Mouse (Mus musculus) bone marrow, adult 2 months (tissue): ENCODE measurements around the gene Kcnip3. TPM values are rescaled to one million over a fixed set of nuclear protein-coding genes. Genes with fewer than 3 reads are reported as not detected.

Source experiments
- H3K27ac ChIP-seq: fragments of 200-500 bp; 2 replicates; pipeline ENCODE4 v1.5.1; 2012; ENCODE audit warnings: low read depth, mild to moderate bottlenecking, control low read depth, inconsistent platforms, low read length; ENCODE audit not compliant: control insufficient read depth, poor library complexity, insufficient read depth
- H3K4me1 ChIP-seq: fragments of 200-500 bp; 2 replicates; pipeline ENCODE4 v1.6.1; 2011; ENCODE audit warnings: low read length; ENCODE audit not compliant: control insufficient read depth, insufficient read depth
- H3K4me3 ChIP-seq: fragments of 200-500 bp; replicated peaks from 2 replicates; pipeline ENCODE3; 2011; ENCODE audit warnings: mild to moderate bottlenecking, low read depth, low read length, control low read depth; ENCODE audit not compliant: control insufficient read depth
- CTCF ChIP-seq: fragments of 200-500 bp; IDR thresholded peaks from 2 replicates; pipeline ENCODE4 v1.5.1; 2011; ENCODE audit warnings: low read length, control low read depth; ENCODE audit not compliant: control insufficient read depth, insufficient read depth
- POLR2A ChIP-seq: fragments of 200-500 bp; IDR thresholded peaks from 2 replicates; pipeline ENCODE4 v1.6.1; 2011; ENCODE audit warnings: low read depth, mild to moderate bottlenecking, control low read depth, low read length, borderline replicate concordance; ENCODE audit not compliant: control insufficient read depth
- WGBS: fragments of 180-500 bp; shearing (Covaris S2); methylation state at CpG from one replicate; pipeline ENCODE4 v1.1.7; 2018; 5-methylcytosine and 5-hydroxymethylcytosine counted together
- polyA plus RNA-seq: library from polyadenylated mRNA; stranded (reverse); fragments of >200 nt; gene quantifications from 2 replicates; pipeline ENCODE4 v1.2.4, GENCODE M21; 2011; ENCODE audit warnings: low replicate concordance; ENCODE audit not compliant: missing spikeins, insufficient read depth, insufficient read length

Gene Kcnip3
- polyA plus RNA-seq, 1 experiment = 1.5 TPM

GRCm38 (mm10) chr2:127511426-127511825 is 10.5 kb downstream of the Kcnip3 start:
- Histone ChIP-seq H3K4me3 (no peak overlapping the region), H3K4me1 (peaks cover 5% of the 10 kb centered on the region; the same call in 1 of the 2 replicates), H3K27ac (no peak overlapping the region)
- TF ChIP-seq POLR2A (no peak), CTCF (no peak)
- WGBS = 82% methylated on average over 4 of the region's 4 CpGs

GRCm38 (mm10) chr2:127507967-127508660 is 13.8 kb downstream of the Kcnip3 start:
- TF ChIP-seq POLR2A = no peak
- no peak for TF ChIP-seq CTCF
- WGBS = 51% methylated on average over 7 of the region's 7 CpGs
- Histone ChIP-seq H3K4me1 (peaks cover 5% of the 10 kb centered on the region; the same call in 1 of the 2 replicates), H3K4me3 (no peak overlapping the region), H3K27ac (no peak overlapping the region)

GRCm38 (mm10) chr2:127507077-127507774 is 14.7 kb downstream of the Kcnip3 start:
- Histone ChIP-seq H3K4me1 (peaks cover 5% of the 10 kb centered on the region; the same call in 1 of the 2 replicates), H3K27ac (peak overlapping the region; percentile 39; the same call in 1 of the 2 replicates), H3K4me3 (no peak overlapping the region)
- TF ChIP-seq POLR2A = 0 out of 2 replicates have a peak, but pooled peaks have one; percentile 8
- peak; percentile 98 for TF ChIP-seq CTCF
- 27% methylated on average over 7 of the region's 7 CpGs for WGBS

DNA sequence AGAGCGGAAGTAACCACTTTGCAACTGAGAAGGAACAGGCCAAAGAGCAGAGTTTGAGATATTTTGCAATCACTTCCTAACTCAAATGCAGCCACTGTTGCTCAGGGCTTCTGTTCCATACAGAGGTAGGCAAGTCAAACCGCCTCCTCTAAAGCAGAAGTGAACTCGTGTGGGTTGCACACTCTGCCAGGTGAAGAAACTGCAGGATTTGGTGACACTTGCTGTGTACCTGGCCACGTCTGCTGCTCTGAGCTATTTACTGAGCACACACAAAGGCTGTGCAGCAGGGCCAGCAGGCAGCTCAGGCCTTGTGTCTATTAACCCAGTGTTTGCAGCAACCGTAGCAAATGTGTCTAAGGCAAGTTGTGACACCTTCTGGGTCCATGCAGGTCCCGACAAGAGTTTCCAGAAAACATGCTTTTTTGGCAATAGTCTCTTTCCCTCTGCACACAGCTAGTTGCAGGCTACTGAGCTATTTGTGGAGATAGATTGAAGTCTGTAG is 15.7 kb downstream of the Kcnip3 start:
- Histone ChIP-seq H3K27ac (peak overlapping the region; percentile 64), H3K4me3 (no peak overlapping the region), H3K4me1 (peaks cover 5% of the 10 kb centered on the region; the same call in 1 of the 2 replicates)
- 23% methylated on average over 6 of the region's 6 CpGs for WGBS
- TF ChIP-seq POLR2A = no peak
- TF ChIP-seq CTCF = no peak

DNA sequence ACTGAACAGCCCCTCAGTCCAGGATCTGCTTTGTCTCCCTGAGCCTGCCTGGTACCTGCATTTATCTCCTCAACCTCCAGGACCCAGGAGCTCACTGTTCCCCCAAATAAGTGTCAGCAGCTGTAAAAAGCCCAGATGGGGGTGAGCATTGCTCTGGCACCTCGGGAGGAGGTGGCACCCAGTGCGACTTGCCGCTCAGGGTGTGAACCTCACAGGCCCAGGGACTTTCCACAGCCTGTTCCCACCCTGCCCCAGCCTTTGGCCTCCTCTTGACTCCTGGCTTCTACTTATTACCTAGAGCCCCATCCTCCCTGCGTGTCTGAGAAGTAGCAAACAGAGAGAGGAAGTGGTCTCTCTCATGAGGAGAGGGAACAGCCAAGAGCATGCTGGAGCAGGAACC is 16.7 kb downstream of the Kcnip3 start:
- Histone ChIP-seq H3K4me1 (peaks cover 5% of the 10 kb centered on the region; the same call in 1 of the 2 replicates), H3K4me3 (no peak overlapping the region), H3K27ac (peak overlapping the region; percentile 64)
- WGBS = 8% methylated on average over 4 of the region's 4 CpGs
- TF ChIP-seq POLR2A (no peak), CTCF (no peak)

GRCm38 (mm10) chr2:127503751-127504549 is 17.9 kb downstream of the Kcnip3 start:
- Histone ChIP-seq H3K27ac (no peak overlapping the region), H3K4me1 (peaks cover 5% of the 10 kb centered on the region; the same call in 1 of the 2 replicates), H3K4me3 (no peak overlapping the region)
- 71% methylated on average over 8 of the region's 8 CpGs for WGBS
- TF ChIP-seq CTCF = no peak
- no peak for TF ChIP-seq POLR2A

DNA sequence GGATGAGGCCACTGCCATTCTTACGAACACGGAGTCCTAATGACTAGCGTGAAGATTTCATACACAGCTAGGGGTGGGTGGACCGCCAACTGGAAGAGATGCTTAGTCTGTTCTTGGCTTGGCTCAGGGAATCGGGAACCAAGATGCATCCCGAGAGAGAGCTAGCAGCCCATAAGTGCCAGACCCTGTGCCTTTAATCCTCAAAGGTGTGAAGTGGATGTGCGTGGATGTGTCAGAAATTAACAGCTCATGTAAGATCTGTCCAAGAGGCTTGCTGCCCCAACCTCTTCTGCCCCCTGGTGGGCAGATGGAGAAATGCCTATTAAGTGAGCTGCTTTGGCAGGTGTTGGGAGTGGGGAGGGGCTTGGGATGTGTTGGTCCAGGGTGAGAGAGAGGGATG is 20.8 kb downstream of the Kcnip3 start:
- WGBS = 74% methylated on average over 7 of the region's 7 CpGs
- Histone ChIP-seq H3K4me3 (no peak overlapping the region), H3K4me1 (no peaks in the 10 kb centered on the region; the same call in 1 of the 2 replicates), H3K27ac (no peak overlapping the region)
- TF ChIP-seq POLR2A = no peak
- TF ChIP-seq CTCF = peak; percentile 82
